Mouse (Mus musculus): ENCODE results near the gene Hus1b. TPM values are rescaled to one million over a fixed set of nuclear protein-coding genes. Genes with fewer than 3 reads are reported as not detected.
A peak's percentile ranks its signal among the peaks of the same experiment; 100 is the strongest.

Hus1b gene
- total and polyA plus RNA-seq, 3 experiments = 7.3 to 17.8 (median 9.0) TPM

GRCm38 (mm10) chr13:30978224-30978623, 30.7 kb upstream of the Hus1b start:
- Histone ChIP-seq H3K4me1 (ENCODE audit: control insufficient read depth in 1 of 2, insufficient read depth in 2 of 2) (peaks cover 8 to 30% of the 10 kb centered on the region in 2 experiments), H3K36me3 (replicated peaks in 1 of 2; ENCODE audit: control insufficient read depth in 1 of 2, insufficient read depth in 1 of 2, low read length in 1 of 2) (no peaks in the 10 kb centered on the region), H3K27me3 (replicated peaks) (no peaks in the 10 kb centered on the region), H3K4me2 (ENCODE audit: insufficient read depth, low read depth, poor library complexity, severe bottlenecking) (no peak overlapping the region), H3K4me3 (replicated peaks in 1 of 3; ENCODE audit: low read depth in 2 of 3, low read length in 2 of 3, poor library complexity in 1 of 3) (no peak overlapping the region), H3K9ac (ENCODE audit: insufficient read depth, low read depth) (no peak overlapping the region), H3K27ac (ENCODE audit: insufficient read depth, low read depth) (no peak overlapping the region), H3K9me3 (replicated peaks; ENCODE audit: low read length) (no peaks in the 10 kb centered on the region), H3K79me2 (replicated peaks; ENCODE audit: control insufficient read depth, extremely low read depth, insufficient read depth, poor library complexity, severe bottlenecking) (no peaks in the 10 kb centered on the region)
- in situ Hi-C loops (cut with MboI; ENCODE audit: low pct_ligation_motif_present, low pct_unique_long_range_greater_than_20kb, low sequenced_read_pairs) = no loop called here
- dilution Hi-C loops (cut with MboI; ENCODE audit: extremely low pct_ligation_motif_present, extremely low pct_unique_long_range_greater_than_20kb, low sequenced_read_pairs) = no loop called here
- no peak for DNase-seq (ENCODE audit: extremely low read depth)
- TF ChIP-seq SMC3 (IDR thresholded peaks at IDR 0.05; ENCODE audit: low read depth, low read length) (no peak), GABPA (IDR thresholded peaks at IDR 0.05; ENCODE audit: insufficient replicate concordance, low read depth, low read length) (no peak), ZC3H11A (IDR thresholded peaks at IDR 0.05; ENCODE audit: low read depth, low read length) (no peak), BHLHE40 (IDR thresholded peaks at IDR 0.05; ENCODE audit: low read depth, low read length) (no peak), E2F4 (IDR thresholded peaks at IDR 0.05; ENCODE audit: insufficient replicate concordance, low read depth, low read length) (no peak), ZNF384 (IDR thresholded peaks at IDR 0.05; ENCODE audit: low read depth, low read length) (no peak), KAT2A (IDR thresholded peaks at IDR 0.05; ENCODE audit: insufficient replicate concordance, low read length) (no peak)

- Histone ChIP-seq H3K4me1 (ENCODE audit: control insufficient read depth in 1 of 2, insufficient read depth in 2 of 2) (peaks cover 5 to 28% of the 10 kb centered on the region in 2 experiments), H3K9ac (ENCODE audit: insufficient read depth, low read depth) (no peak overlapping the region), H3K27ac (ENCODE audit: insufficient read depth, low read depth) (no peak overlapping the region), H3K4me3 (replicated peaks in 1 of 3; ENCODE audit: low read depth in 2 of 3, low read length in 2 of 3, poor library complexity in 1 of 3) (no peak overlapping the region), H3K4me2 (ENCODE audit: insufficient read depth, low read depth, poor library complexity, severe bottlenecking) (peak overlapping the region; percentile 50), H3K9me3 (replicated peaks; ENCODE audit: low read length) (no peaks in the 10 kb centered on the region), H3K36me3 (replicated peaks in 1 of 2; ENCODE audit: control insufficient read depth in 1 of 2, insufficient read depth in 1 of 2, low read length in 1 of 2) (no peaks in the 10 kb centered on the region), H3K27me3 (replicated peaks) (no peaks in the 10 kb centered on the region), H3K79me2 (replicated peaks; ENCODE audit: control insufficient read depth, extremely low read depth, insufficient read depth, poor library complexity, severe bottlenecking) (peaks cover 3% of the 10 kb centered on the region; the same call in 1 of the 2 replicates)
- no peak for DNase-seq (ENCODE audit: extremely low read depth)
- TF ChIP-seq ETS1 (conservative IDR thresholded peaks at IDR 0.05; ENCODE audit: low read depth, low read length) (no peak), TBP (conservative IDR thresholded peaks at IDR 0.05; ENCODE audit: low read depth, low read length) (no peak), ZKSCAN1 (IDR thresholded peaks at IDR 0.05; ENCODE audit: borderline replicate concordance, low read depth, low read length) (no peak), E2F4 (IDR thresholded peaks at IDR 0.05; ENCODE audit: insufficient replicate concordance, low read depth, low read length) (no peak), JUN (IDR thresholded peaks at IDR 0.05; ENCODE audit: insufficient read depth, low read depth, low read length) (no peak), ELF1 (IDR thresholded peaks at IDR 0.05; ENCODE audit: low read depth, low read length) (no peak), IRF4 (IDR thresholded peaks at IDR 0.05; ENCODE audit: low read depth, low read length) (0 out of 2 replicates have a peak, but pooled peaks have one; percentile 18), SIN3A (IDR thresholded peaks at IDR 0.05; ENCODE audit: low read length) (no peak), ZC3H11A (IDR thresholded peaks at IDR 0.05; ENCODE audit: low read depth, low read length) (no peak), UBTF (IDR thresholded peaks at IDR 0.05; ENCODE audit: low read depth, low read length) (no peak), MAFK (IDR thresholded peaks at IDR 0.05; ENCODE audit: insufficient replicate concordance, low read length) (no peak), ZNF384 (IDR thresholded peaks at IDR 0.05; ENCODE audit: low read depth, low read length) (peak; percentile 68)
- dilution Hi-C loops (cut with MboI; ENCODE audit: extremely low pct_ligation_motif_present, extremely low pct_unique_long_range_greater_than_20kb, low sequenced_read_pairs) (no loop called here), in situ Hi-C loops (cut with MboI; ENCODE audit: low pct_ligation_motif_present, low pct_unique_long_range_greater_than_20kb, low sequenced_read_pairs) (no loop called here)
These were observed 29.1 kb upstream of the Hus1b start for GRCm38 (mm10) chr13:30976536-30977084.
